Mouse (Mus musculus) left cerebral cortex, postnatal 36 days (tissue): Measurements from ENCODE around the gene Cyp4f40. TPM values are rescaled to one million over a fixed set of nuclear protein-coding genes. Genes with fewer than 3 reads are reported as not detected.
A peak's percentile ranks its signal among the peaks of the same experiment; 100 is the strongest.
"Not testable (repeated sequence)": the region's sequence is repeated elsewhere in the genome, so short reads cannot be mapped to it uniquely, and the experiment has no call there.

Experiments
- DNase-seq, 2 experiments: peaks; one replicate each; pipeline ENCODE4 v3.0.0; 2021 to 2022; ENCODE audit warnings: low spot score in 2 of 2, mixed read lengths in 1 of 2
- intact Hi-C: fragments of 180-260 bp; cut with DNase I; formaldehyde crosslinking; loops from one replicate; pipeline ENCODE4 v1.15.1; 2025
- total RNA-seq, 2 experiments: library from RNA; stranded (reverse); gene quantifications; 2 replicates each; pipeline ENCODE4 v1.2.3; 2021

The Cyp4f40 gene
- not detected for total RNA-seq

- intact Hi-C loops = no loop called here
- no peak for DNase-seq
Observed at GRCm38 (mm10) chr17:32658712-32659111, at the start of gene Cyp4f40. Gene Cyp4f40, plus strand, starts transcription at chr17:32658900.

DNA sequence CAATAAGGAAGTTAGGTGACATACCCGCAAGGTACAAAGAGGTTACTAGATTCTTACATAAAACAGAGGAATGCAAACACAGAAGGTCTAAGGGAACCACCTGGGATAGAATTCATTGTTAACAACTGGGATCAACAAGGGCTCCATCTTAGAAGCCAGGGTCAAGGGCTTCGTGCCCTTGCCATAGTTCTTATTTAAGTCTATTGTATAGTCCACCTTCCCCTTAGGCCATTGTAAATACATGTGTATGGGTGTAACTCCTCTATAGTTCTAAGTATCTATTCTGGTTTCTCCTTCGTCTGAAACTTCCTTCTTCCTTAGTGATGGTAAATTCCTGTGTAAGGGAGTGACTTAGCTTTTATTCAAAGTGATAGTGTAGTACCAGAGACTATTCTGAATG lies 48.5 kb upstream of the Cyp4f40 start:
- intact Hi-C loops, DNase-seq: not testable (repeated sequence)

- DNase-seq = no peak
- intact Hi-C loops = no loop called here
Observed at GRCm38 (mm10) chr17:32610896-32611295, 47.8 kb upstream of the Cyp4f40 start.

GRCm38 (mm10) chr17:32612417-32612816 lies 46.3 kb upstream of the Cyp4f40 start:
- intact Hi-C loops = no loop called here

GRCm38 (mm10) chr17:32617252-32617651 lies 41.4 kb upstream of the Cyp4f40 start:
- intact Hi-C loops = no loop called here
- DNase-seq = no peak

More at GRCm38 (mm10) chr17:32612417-32612816, 46.3 kb upstream of the Cyp4f40 start:
- no peak for DNase-seq

- DNase-seq, intact Hi-C loops: not testable (repeated sequence)
Observed at GRCm38 (mm10) chr17:32621018-32621417, 37.7 kb upstream of the Cyp4f40 start, which contains the start of gene Cyp4f37. Gene Cyp4f37, plus strand, starts transcription at chr17:32621309.

DNA sequence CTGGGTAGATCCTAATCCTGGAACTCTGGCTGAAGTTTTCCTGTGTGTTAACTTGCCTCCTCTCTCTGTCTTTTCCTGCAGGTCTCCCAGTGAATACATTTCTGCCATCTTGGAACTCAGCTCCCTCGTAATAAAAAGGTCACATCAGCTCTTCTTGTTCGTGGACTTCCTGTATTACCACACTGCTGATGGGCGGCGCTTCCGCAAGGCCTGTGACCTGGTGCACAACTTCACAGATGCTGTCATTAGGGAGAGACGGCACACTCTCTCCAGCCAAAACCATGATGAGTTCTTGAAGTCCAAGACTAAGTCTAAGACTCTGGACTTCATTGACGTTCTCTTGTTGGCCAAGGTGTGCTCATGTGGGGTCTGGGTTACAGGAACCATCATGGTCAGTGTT lies 29.0 kb upstream of the Cyp4f40 start:
- intact Hi-C loops, DNase-seq: not testable (repeated sequence)

DNA sequence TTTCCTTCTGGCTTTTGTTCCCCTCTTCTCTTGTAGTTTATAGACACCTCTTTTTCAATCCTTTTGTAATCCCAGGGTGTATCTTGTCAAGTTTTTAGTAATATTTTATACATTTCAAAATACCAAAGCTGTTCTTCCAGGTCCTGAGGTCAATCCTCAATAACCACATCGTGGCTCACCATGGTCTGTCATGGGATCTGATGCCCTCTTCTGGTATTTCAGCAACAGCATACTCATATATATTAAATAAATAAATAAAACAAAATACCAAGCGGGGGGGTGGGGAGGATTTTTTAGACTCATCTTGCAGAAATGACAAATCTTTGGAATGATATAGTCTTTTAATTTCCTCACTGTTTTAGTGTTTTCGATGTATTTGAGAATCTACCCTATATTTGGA lies 26.8 kb upstream of the Cyp4f40 start:
- intact Hi-C loops = no loop called here
- no peak for DNase-seq

- intact Hi-C loops = loop anchor here (2.0 kb wide), 1 partner anchor 86 kb away; no protein-coding TSS in a partner anchor
- DNase-seq = not testable (repeated sequence)
Observed at GRCm38 (mm10) chr17:32634242-32634971, 24.3 kb upstream of the Cyp4f40 start.

DNA sequence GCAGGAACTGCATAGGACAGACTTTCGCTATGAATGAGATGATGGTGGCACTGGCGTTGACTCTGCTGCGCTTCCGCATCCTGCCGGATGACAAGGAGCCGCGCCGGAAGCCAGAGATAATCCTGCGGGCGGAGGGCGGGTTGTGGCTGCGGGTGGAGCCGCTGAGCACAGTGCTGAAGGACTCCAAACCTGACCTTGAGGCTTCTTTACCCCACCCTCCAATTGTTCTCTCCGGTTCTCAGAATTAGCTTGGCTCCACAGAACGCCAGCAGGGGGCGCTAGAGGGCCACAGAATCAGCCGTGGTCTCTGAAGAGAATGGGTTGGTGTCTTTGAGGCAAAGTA lies 23.8 kb upstream of the Cyp4f40 start:
- intact Hi-C loops = loop anchor here (2.0 to 5.0 kb wide), 3 partner anchors 47 to 317 kb away; no protein-coding TSS in a partner anchor

GRCm38 (mm10) chr17:32636341-32636740 lies 22.4 kb upstream of the Cyp4f40 start:
- no peak for DNase-seq
- intact Hi-C loops = loop anchor here (5.0 kb wide), 2 partner anchors 46 to 316 kb away; no protein-coding TSS in a partner anchor

More for the DNA sequence above, 23.8 kb upstream of the Cyp4f40 start:
- peak; percentile 79 to 83 for DNase-seq

DNA sequence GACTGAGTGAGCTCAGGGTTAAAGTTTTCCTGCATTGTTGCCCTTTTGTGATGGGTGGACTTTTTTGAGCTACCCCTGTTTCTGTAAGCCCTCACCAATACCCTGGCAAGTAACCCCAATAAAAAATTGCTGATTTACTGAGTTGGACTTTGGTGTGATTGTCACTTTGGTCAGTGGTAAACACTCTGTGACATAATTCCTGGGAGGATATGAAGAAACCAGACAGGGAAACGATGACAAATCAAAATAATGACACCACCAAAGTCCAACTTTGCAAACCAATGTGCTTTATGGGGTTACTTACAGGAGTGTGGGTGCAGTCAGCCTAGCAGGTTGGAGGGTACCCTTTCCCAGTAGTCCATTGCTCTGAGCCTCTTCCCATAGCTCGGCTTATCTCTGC lies 21.5 kb upstream of the Cyp4f40 start:
- DNase-seq = no peak
- intact Hi-C loops = loop anchor here (5.0 kb wide), 2 partner anchors 45 to 315 kb away; no protein-coding TSS in a partner anchor

- DNase-seq = no peak
- intact Hi-C loops = no loop called here
Observed at GRCm38 (mm10) chr17:32646631-32647030, 12.1 kb upstream of the Cyp4f40 start.

DNA sequence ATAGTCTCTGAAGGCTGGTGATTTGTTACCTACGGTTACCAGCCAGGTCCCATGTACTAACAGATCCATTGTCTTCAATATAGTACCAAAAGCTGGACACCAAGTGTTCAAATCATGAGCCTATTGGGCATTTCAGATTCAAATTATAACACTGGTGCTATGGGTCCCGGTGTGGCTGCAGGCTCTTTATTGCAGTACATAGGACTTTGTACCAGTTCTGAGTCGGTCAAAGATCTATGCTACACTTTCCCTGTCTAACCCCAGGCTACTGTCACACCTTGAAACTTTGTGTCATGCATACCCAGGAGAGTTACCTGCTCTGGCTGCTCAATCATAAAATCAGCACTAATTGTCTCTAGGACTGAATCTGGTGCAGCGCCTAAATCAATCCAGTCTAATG lies 4.8 kb upstream of the Cyp4f40 start:
- intact Hi-C loops = no loop called here
- DNase-seq = no peak

DNA sequence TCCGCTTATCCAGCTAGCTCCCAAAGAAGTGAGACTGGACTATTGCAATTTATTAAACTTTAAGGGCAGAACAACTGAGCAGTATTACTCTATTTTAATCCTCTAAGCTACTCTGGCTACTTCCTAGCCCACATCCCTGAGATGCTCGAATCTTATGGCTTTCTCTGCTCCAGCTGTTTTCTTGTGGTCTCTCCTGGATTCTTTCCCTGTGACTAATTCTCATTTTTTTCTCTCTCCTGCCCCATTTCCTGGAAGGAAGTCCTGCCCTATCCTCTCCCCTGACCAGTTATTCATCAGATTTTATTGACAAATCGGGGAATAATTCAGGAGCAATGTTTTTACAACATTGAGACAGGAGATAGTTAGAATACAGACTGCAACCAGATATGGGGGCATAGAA lies 1.7 kb upstream of the Cyp4f40 start:
- intact Hi-C loops = no loop called here
- no peak for DNase-seq

DNA sequence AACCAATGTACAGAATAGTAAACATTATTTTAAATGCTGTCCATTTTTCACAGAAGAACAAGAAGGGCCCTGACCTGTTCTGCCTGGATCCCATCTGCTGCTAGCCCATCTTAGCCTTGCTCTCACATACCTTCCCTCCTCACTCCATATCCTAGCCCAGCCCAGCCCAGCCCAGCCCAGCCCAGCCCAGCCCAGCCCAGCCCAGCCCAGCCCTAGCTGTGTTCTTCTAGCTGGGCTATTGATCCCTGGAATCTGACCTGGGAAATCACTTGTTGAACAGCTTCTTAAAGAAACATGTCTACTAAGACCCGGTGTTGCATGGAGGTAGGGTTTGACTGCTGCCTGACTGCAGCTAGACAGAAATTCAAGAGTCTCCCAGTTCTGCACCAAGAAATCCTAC lies 454 bp upstream of the Cyp4f40 start:
- intact Hi-C loops = no loop called here

DNA sequence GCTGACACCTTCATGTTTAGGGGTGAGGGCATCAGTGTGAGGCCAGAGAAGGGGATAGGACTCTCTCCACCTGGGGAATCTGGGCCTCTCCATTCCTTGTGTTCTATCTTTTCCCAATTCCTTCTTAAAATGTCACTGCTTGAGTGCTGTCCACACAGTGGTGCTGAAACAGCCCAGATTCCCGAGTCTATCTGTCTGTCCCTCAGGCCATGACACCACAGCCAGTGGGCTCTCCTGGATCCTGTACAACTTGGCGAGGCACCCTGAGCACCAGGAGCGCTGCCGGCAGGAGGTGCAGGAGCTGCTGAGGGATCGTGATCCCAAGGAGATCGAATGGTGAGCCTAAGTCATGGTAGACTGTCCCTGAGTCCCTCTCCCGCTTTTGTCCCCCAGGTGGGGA lies 15.3 kb downstream of the Cyp4f40 start:
- intact Hi-C loops = no loop called here
- no peak for DNase-seq

More for the DNA sequence above, 454 bp upstream of the Cyp4f40 start:
- DNase-seq = no peak

DNA sequence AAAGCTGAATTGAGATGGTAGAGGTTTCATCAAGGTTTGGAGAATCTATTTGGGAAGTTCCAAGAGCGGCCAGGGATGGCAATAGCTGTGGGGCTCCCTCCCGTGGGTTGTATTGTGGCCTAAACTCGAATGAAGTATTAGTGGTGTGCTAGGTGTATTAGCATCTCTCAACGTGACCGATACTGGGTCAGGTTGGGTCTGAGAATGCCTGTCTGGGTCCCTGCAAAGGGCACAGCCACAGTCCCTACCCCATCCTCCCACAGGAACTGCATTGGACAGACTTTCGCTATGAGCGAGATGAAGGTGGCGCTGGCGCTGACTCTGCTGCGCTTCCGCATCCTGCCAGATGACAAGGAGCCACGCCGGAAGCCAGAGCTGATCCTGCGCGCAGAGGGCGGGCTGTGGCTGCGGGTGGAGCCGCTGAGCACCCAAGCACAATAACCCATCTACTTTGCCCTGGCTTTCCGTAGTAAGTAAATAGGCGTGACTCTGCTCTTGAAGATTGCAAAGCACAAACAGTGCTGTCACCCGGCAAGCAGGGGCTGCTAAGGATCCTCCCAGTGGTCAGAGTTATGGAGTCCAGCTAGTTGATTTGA lies 17.4 kb downstream of the Cyp4f40 start:
- intact Hi-C loops = no loop called here
- DNase-seq = no peak

- DNase-seq = peak in 1 of 2 experiments; percentile 6
- intact Hi-C loops = loop anchor here (5.0 kb wide), 2 partner anchors 43 to 128 kb away; no protein-coding TSS in a partner anchor
Observed at GRCm38 (mm10) chr17:32680404-32680803, 21.7 kb downstream of the Cyp4f40 start.

DNA sequence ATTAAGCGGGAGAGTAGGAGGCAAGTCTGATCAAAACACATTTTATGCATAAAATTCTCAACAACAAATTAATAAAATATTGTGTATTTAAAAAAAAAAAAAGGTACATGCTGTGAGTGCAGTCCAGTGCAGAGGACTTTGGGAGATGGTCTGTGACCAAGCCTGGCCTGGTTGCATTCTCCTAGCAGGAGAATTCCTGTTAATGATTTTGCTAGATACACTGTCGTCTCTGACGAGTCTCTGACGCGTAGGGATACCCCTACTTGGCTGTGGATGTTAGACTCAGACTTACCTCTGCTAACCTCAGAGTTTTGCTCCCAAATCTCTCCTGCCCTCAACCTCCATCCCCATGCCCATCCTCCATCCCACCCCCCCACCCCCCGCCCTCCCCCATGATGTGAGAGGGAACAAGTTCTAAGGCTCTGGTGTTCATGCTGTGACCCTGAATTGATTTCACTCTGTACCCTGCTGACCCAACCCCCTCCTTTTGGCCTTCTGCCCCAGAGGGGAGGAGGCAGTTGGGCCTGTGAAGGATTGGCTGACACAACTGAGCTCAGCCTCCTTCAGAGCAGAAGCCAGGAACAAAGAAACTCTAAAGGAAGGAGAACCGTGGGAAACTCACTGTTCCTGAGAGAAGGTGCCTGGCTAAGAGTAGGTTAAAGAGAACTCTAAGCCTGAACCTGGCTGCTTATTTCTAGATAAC lies 26.5 kb downstream of the Cyp4f40 start, which contains the start of gene Cyp4f15:
Cyp4f15 (plus strand) TSS at position 580 of the 703 bp plus-strand sequence.
- intact Hi-C loops = no loop called here

More for the DNA sequence above, 26.5 kb downstream of the Cyp4f40 start, which contains the start of gene Cyp4f15:
- peak; percentile 35 to 38 for DNase-seq
